Mouse (Mus musculus) 3T3-L1 (cell line): ENCODE data around the gene Fut8.

Experiments
- DNase-seq: peaks from one replicate; pipeline ENCODE4 v3.0.0-alpha.2; 2015; ENCODE audit warnings: low read depth, low spot score

Fut8 gene

DNA sequence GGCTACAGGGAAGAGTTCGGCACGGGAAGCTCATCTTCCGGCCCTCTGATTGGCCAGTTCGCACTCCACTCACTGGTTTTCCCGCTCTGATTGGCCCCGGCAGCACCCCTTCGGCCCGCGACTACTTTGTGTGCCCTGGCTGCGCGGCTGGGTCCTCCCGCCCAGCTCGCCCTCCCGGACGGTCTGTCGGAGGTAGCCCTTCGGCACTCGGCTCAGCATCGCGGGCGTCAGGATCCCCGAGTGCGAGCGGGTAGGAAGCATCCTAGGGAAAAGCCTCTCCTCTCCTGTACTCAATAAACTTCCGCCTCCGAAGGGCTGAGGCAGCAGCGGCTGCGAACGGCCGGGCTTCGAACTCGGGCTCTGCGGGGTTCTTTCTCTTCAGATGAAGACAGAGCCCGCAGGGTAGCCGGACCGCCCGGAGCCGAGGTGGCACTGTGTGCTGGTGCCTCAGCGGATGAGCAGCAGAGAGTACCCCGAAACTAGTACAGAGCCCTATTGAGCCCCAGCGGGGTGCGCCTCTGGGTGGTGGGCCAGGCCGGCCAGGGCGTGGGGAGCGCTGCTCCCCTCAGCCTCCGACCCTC, at the start of gene Fut8:
TSS of gene Fut8 (plus strand) at position 176 of the 581 bp plus-strand sequence.
- DNase-seq, result peak; percentile 94

DNA sequence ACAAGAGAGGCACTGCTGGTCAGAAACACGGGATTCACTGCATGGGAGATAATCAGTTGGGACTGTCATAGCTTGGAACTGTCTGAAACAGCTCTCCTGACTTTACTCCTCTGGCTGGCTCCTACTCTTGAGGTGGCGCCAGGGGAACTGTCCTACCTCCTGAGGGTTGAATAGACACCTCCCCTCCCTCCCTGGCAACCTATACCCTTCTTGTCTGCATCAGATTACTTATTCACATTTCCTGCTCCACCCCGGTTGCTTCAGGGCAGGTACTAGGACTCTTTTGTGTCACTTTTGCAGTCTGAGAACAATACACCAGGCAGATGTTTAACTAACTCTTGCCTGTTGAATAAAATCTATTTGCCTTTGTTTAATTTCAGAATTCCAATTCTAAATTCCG, 48.8 kb upstream of the Fut8 start:
- DNase-seq, result no peak

DNA sequence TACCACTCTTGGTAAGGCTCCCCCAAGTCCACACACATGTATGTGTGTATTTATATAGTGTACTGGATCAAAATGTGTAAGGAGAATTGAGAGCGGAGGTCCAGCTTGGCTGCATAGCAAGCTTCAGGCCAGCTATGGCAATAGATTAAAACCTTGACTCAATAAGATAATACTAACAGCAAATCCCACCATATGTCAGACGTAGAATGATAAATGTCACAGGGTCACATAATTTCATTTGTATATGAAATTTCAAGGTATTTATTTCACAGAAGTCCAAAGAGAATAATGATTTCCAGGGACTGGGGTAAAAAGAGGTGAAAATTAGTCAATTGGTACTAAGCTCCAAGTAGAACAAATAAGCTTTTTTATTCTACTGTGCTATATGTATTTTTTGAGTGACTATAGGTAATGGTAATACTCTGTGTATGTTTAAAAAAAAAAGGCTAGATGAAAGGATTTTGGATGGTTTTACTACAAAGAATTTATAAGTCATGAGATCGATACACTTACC, 47.9 kb upstream of the Fut8 start:
- no peak for DNase-seq

DNA sequence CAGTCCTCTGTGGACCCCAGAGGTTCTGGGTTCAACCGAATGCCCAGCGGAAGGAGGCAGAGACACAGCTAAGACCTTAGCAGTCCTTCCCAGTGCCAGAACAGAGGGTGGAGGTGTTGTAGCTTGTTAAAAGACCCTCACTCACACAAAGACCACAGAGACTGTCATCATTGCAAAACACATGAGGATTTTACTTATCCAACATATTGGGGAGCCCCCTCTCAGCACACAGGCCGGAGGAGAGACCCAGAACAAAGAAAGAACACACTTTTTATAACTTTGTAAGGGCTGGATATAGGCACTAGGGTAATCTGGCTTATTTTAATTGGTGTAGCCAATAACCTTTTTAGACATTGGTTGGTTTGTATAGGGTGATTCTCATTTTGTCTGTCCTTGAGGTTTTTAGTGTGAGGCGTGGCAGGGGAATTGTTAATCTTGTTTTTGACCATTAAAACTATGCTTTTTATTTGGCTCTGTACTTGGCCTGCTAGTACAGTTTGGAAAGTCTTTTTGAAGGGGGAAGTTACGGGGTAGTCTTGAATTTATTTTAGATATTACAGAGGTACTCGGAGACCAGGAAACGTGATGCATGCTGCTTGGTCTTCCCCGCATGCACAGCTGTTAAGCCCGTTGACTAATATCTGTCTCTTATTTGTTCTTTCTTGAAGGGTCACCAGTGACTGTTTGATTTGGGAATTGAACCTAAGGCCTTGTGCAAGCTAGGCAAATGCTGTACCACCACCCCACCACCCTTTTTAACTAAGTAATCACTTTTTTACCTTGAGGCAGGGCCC, 46.2 kb upstream of the Fut8 start:
- no peak for DNase-seq

DNA sequence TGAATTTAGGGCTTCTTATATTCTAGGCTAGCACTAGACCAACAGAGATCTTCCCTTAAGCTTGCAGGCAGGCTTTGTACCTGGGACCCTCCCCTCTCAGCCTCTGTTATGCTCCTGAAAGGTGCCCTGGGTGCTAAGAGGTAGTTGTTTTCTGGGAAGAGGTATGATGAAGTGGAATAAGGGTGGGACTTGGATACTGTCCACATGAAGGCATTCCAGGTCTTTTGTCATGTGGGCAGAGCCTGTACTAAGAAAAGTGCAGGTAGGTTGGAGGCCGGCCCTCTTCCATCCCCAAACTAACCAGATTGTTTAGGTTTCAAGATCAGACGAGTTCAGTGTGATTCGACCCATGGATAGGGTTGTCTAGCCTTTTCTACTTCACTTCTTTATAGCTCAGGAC, 45.2 kb upstream of the Fut8 start:
- DNase-seq, result no peak

DNA sequence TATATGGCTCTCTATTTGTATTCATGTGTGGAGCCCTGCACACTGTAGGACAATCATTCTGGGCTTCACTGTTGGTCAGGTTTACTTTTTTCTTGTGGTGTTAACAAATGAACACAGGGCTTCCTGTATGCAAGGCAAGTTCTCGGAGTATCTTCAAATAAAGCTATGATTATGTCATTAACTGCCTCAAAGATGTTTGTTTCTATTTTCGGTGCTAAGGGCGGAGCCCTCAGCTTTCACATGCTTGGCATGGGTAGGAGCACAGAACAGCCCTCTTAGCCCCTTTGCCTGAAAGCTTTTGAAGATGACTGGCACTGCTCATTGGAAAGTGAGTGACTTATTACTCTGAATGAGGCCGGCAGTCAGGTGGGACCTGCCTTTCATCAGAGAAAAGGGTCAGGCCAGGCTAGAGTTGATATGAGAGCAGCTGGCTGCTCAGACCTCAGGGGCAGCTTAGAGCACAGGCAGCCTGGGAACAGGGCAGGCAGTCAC, 44.7 kb upstream of the Fut8 start:
- no peak for DNase-seq

DNA sequence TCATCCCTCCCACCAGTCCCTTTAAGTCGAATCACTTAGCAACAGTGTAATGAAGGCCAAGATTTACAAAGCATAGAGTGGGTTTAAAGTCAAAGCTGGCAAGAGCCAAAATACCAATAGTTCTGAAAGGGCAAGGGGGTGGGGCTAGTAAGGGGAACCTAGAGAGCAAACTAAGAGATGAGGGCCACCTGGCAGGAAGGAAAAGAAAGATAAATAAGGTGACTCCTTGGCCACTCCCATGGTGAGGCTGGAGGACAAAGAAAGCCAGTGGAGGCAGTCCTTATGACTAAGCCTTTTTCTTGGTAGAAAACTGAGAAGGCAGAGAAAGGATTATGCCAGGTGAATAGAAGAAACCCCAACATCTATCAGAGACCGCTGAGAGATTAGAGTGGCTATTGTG, 42.9 kb upstream of the Fut8 start:
- no peak for DNase-seq

DNA sequence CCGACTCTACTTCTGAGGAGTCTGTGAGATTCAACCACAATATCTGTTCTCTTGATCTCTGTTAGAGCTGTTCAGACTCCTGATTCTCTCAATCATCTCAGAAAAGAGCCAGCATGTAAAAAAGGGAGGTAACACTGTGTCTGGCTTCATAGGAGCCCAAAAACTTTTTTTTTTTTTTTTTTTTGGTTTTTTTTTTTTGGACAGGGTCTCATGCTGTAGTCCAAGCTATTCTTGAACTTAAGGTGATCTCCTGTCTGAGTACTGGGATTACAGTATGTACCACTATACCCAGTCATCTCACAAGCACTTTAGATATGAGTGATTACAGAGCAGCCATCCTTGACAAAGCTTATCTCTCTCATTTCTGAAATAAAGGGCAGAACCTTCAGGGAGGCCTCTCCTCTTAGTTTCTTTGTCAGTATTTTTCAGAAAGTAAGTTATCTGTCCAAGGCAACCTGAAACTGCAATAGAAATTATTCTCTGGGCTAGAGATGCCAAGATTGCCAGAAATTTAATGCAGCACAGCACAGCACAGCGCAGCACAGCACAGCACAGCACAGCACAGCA, 41.3 kb upstream of the Fut8 start:
- DNase-seq, result no peak

DNA sequence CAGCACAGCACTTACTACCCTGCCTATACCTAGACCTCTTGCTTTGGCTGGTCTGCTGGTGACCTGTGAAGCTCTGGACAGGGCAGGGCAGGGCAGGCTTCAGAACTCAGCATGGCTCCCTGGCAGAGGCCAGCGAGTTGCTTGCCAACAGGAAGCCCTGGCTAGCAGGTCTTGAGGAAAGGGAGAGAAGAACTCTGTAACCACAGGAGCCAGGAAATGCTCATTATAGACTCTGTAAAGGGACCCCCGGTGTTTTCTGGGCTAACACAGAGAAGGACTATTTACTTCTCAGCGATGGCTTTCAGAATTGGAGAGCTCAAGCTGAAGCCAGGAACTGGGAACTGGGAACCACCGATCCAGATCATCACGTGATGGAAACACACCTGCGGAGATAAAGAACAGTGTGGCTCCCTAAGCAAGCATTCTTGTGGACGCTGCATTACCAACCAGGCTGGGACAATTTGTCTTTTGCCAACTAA, 40.8 kb upstream of the Fut8 start:
- no peak for DNase-seq

DNA sequence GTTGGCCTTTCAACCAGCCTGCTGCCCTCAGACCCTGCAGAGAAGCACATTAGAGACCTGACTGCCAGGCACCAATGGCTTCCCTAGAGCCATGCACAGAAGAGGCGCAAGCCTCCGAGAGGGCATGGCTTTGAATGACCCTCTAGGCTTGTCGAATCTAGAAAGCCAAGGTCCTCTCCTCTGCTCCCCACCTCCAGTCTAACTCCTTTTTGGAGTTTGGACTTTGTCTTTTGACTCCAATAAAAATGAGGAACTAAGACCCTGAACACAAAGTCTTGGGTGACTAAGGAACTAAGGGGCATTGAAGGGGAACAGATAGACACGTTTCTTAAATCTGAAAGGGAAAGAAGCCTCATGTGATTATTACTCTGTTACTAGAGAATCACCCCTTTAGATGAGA, 39.7 kb upstream of the Fut8 start:
- DNase-seq, result no peak

DNA sequence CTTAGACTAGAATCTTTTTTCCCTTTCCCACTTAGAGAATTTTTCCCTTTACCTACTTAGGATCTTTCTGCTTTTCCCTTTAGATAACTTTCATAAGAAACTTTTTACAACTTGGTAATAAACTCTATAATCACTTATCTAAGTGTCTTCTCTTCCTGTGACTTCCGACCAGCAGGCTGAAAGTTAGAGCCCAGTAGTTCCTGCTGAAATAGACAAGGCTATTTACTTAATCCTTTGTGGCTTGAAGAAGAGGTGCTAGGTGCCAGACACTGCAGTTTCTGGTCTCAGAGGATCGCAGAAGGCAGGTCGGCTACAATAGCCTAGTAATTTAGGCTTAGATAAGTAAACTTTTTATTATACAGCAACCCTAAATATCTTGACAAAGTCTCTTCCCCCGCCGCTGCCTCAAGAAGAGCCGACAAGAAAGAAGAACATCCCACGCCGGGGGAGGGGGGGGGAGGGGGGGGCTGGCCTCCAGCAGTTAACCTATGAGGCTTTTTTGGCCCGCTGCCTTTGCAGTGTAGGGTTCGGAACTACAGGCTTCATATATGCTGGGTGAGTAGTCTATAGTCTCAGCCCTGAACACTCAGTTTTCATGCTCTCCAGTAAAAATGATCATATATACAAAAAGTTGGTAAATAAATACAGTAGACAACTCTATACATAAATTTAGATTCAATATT, 36.3 kb upstream of the Fut8 start:
- DNase-seq, result no peak

DNA sequence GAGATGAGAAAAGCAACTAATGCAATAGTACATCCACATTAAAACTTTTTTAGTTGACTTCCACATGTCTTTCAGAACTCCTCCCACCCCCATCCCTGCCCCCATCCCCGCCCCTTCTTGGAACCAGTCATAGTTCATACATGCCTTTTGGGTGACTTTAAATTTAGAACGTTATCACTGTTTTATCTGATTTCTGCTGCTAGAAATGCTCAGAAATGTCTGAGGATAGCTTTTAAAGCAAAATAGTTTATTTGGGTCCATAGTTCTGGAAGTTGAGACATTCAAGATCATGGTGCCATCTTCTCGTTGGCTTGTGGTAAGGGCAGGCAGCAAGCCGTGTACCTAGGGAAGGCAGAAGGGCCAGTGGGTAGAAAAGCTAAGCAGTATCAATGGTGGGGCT, 34.8 kb upstream of the Fut8 start:
- DNase-seq, result no peak

DNA sequence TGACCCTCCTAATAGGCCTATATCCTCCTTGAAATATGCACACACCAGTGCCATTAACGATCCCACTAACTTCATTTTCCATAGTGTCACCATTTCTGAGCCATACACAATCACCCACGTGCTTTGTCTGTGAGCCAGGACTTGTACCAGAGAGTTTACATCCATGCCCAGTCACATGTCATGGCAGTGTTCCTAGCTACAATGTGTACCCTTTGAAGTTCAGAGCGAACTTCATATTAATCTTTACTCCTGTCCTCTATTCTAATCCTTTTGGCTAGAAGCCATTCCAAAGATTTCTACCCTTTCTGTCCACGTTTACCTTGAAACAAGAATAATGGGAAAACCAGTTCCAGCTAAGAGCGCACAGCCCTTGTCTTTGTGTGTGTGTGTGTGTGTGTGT, 31.1 kb upstream of the Fut8 start:
- DNase-seq, result no peak

DNA sequence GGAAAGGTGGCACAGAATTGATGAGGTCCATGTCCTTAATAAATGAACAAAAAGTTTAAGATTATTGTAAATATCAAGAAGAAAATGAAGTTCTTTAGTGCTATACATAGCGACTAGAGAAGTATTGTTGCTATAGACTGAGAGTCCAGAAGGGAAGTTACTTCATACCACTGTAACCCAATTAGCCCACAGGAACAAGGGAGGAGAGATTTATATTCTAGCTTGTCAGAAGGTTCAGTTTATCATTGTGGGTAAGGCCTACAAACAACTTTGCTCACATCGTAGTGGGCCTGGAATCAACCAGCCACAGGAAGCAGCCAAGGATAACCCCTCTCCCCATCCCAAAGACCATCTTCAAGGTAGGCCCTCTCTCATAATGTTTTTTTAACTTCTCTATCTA, 29.9 kb upstream of the Fut8 start:
- DNase-seq, result no peak

DNA sequence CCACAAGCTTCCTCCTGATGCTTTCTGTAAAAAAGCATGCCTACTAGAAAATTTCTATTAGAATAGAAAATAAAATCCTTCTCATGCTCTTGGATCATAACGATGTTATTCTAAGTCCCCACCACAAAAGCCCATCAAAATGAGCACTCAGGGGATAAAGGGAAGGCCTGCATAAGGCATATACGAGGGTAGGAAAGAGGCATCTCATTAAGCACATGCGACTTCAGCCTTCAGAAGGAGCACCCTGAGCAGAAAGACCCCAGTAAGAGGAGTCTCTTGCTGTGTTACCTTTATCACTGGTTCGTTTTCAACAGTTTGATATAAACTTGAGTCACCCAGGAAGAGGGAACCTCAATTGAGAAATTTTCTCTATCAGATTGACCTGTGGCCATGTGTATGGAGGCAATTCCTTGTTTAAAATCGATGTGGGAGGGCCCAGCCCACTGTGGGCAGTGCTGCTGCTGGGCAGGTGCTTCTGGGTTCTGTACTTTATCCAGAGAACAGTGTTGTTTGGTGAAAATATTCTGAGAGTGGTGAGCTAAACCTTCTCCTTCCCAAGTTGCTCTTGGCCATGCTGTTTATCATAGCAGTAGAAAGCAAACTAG, 29.2 kb upstream of the Fut8 start:
- no peak for DNase-seq

DNA sequence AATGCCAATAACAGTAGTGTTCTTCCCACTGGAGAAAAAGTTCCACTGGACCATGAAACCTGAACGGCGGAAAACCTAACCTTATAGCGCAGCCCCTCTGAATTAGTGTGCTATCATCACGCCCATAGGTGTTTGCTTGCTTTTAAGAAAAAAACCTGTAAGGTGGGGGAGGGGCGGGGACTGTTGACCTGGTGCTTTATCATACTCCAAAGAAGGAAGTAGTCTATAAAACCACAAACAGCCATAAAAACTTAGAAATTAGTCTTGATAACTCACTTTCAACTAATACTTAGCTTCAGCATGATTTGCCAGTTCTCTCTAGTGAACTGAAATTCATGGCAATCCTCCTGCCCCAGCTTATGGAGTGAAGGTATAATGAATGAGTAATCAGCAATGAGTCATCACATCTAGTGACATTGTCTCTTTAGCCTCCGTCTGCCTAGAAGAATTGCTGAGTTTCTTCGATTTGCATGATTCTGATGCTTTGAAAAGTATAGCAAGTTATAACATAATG, 26.2 kb upstream of the Fut8 start:
- DNase-seq, result peak; percentile 56

DNA sequence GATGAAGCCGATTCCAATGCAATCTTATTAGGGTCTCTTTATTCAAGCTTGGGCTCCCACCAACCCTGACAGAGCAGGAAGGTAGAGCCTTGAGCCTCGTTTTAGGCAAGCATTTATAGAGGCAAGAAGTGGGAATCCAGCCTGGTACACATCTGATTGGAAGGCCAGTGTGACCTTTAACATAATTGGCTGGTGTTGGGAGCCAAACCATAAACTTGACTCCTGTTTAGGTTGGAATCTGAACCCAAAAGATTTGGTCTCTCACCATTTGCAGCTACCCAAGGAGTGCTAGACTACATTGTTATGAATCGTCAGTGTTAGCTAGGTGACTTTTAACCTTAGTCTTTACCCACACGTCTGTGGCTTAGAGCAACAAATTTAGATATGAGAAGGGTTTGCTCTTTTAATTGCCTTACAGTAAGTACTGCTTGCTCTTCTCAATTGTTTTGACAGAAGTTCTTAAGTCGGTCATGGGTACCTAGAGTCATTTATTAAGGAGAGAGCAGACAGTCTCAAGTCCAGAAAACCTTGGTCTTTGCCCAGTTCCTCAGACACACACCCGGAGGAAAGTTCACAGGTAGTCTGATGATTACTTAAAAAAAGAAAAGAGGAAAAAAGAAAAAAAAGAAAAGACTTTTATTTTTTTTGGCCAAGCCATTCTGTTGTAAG, 23.9 kb upstream of the Fut8 start:
- DNase-seq, result peak; percentile 5

DNA sequence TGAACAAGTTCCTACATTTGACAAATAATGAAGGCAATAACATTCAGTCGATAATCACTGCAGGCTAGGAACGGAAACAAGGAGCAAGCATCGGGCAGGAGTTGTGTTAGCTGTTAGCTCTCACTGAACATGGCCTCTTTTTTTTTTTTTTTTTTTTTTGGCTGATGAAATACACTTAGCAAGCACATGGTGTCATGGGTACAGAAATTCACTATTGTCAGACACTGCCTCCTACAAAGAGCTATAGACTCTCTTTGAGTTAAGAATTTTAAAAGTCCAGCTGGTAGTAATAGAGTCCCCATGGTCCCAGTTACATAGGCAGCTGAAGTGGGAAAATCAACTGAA, 23.4 kb upstream of the Fut8 start:
- peak; percentile 8 for DNase-seq

DNA sequence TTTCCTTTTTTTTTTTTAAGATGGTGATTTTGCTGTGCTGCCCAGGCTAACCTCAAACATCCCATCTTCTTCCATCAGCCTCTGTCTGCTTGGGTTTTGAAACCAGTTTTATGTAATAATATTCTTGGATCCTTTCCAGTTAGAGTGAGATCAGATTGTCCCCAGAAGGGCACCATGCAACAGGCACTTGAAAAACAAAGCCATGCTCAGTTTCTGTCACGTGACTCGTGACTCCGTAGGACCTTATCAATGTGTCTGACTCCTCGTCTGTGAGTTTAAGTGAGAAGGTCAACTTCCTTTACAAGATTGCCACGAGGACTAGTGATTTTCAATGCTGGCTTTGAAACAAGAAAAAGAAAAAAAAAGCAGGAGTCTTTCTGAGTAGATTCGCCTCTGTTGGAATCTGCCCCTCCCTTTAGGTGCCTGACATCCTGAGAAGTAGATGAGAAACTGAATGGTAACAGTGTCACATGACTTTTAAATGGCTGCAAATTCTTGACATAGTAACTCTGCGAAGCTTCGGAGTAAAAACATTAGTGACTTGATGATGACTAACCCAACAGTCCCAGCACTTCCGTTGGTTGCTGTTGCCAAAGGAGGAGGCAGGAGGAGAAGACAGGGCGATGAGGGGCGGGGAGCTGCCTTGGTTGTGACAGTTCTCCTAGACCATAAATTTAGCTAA, 21.3 kb upstream of the Fut8 start:
- DNase-seq, result peak; percentile 85

DNA sequence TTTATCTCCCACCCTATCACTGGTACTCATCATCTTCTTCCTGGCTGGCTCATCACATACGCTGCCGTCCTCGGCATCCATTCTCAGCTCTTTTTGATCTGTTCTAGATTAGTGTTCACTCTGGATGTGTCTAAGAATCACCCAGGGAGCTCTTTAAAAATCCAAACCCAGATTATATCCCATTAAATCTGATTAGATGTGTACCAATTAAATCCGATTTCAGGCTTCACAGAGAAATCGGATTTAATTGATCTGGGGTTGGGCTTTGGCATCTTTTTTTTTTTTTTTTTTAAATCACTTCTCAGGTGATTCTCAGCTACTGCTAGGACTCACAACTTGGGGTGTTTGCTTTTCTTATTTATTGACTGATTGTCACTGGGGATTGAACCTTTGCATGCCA, 17.3 kb upstream of the Fut8 start:
- DNase-seq, result no peak
